Mouse (Mus musculus) lung, adult 2 months (tissue): ENCODE measurements around the gene Suox.

Experiments used
- CTCF ChIP-seq: fragments of 200-500 bp; IDR thresholded peaks from 2 replicates; pipeline ENCODE4 v1.5.1; 2011; ENCODE audit warnings: mild to moderate bottlenecking, low read length, control low read depth; ENCODE audit not compliant: insufficient read depth
- POLR2A ChIP-seq: fragments of 200-500 bp; IDR thresholded peaks from 2 replicates; pipeline ENCODE4 v1.6.1; 2011; ENCODE audit warnings: low read depth, mild to moderate bottlenecking, control low read depth, low read length, borderline replicate concordance; ENCODE audit errors: extremely low read depth

- no peak for TF ChIP-seq CTCF
- no peak for TF ChIP-seq POLR2A
Measured at GRCm38 (mm10) chr10:128665307-128665706, 8.6 kb downstream of the Suox start.
